Mouse (Mus musculus) heart, embryonic 16.5 days (tissue): ENCODE results near the gene Prss53. TPM values are rescaled to one million over a fixed set of nuclear protein-coding genes. Genes with fewer than 3 reads are reported as not detected.

Source experiments
- ATAC-seq: fragments of 200-750 bp; cut with Nextera tagmentation; replicated peaks from 2 replicates; pipeline ENCODE4 v1.8.0; 2017; ENCODE audit warnings: moderate number of reproducible peaks; ENCODE audit not compliant: insufficient read depth, low FRiP score; ENCODE audit errors: extremely low read depth
- H3K27ac ChIP-seq: fragments of 300-500 bp; sonication (generic); 2 replicates; pipeline ENCODE4 v1.5.1; 2014; ENCODE audit warnings: mild to moderate bottlenecking, low read length, control low read depth, moderate library complexity
- H3K27me3 ChIP-seq: fragments of 300-500 bp; sonication (generic); 2 replicates; pipeline ENCODE4 v1.6.1; 2014; ENCODE audit warnings: low read length, mixed read lengths; ENCODE audit not compliant: control insufficient read depth, insufficient read depth
- H3K36me3 ChIP-seq: fragments of 300-500 bp; sonication (generic); 2 replicates; pipeline ENCODE4 v1.6.1; 2014; ENCODE audit not compliant: control insufficient read depth, insufficient read depth
- H3K4me1 ChIP-seq: fragments of 300-500 bp; sonication (generic); 2 replicates; pipeline ENCODE4 v1.6.1; 2014; ENCODE audit warnings: low read length, mixed read lengths; ENCODE audit not compliant: control insufficient read depth, insufficient read depth
- H3K4me2 ChIP-seq: fragments of 300-500 bp; sonication (generic); 2 replicates; pipeline ENCODE4 v1.6.1; 2014; ENCODE audit warnings: low read depth, mild to moderate bottlenecking, control low read depth, low read length
- H3K4me3 ChIP-seq: fragments of 300-500 bp; sonication (generic); 2 replicates; pipeline ENCODE4 v1.5.1; 2014; ENCODE audit warnings: mild to moderate bottlenecking, control low read depth, low read length
- H3K9ac ChIP-seq: fragments of 300-500 bp; sonication (generic); 2 replicates; pipeline ENCODE4 v1.6.1; 2014; ENCODE audit warnings: low read length, control low read depth
- H3K9me3 ChIP-seq: fragments of 300-500 bp; sonication (generic); replicated peaks from 2 replicates; pipeline ENCODE4 v1.6.1; 2016; ENCODE audit warnings: low read length; ENCODE audit not compliant: control insufficient read depth
- WGBS: fragments of 180-500 bp; shearing (Covaris S2); extraction: QIAGEN DNeasy Blood & Tissue Kit; methylation state at CpG from one replicate; pipeline ENCODE4 v1.1.7; 2014; 5-methylcytosine and 5-hydroxymethylcytosine counted together
- polyA plus RNA-seq: library from polyadenylated mRNA; unstranded; fragments of >200 nt; fragmentation: Nextera tagmentation; extraction: Ambion mirVana; gene quantifications from 2 replicates; pipeline ENCODE4 v1.2.1, GENCODE M21; 2015

The Prss53 gene
- polyA plus RNA-seq, 1 experiment from 2014 or later = 1.8 TPM

- WGBS = 75% methylated on average over 8 of the region's 8 CpGs
- Histone ChIP-seq H3K4me1 (peaks cover 11% of the 10 kb centered on the region), H3K36me3 (peaks cover 38% of the 10 kb centered on the region), H3K27me3 (no peaks in the 10 kb centered on the region), H3K9me3 (no peaks in the 10 kb centered on the region), H3K9ac (no peak overlapping the region), H3K4me2 (no peak overlapping the region), H3K27ac (no peak overlapping the region), H3K4me3 (no peak overlapping the region)
- ATAC-seq = no peak
Observed at GRCm38 (mm10) chr7:127887191-127887590, 3.6 kb downstream of the Prss53 start.

GRCm38 (mm10) chr7:127886551-127886950 lies 4.2 kb downstream of the Prss53 start:
- H3K4me1 ChIP-seq = peaks cover 11% of the 10 kb centered on the region
- no peaks in the 10 kb centered on the region for H3K9me3 ChIP-seq
- no peak overlapping the region for H3K4me2 ChIP-seq
- no peak overlapping the region for H3K27ac ChIP-seq
- no peak overlapping the region for H3K9ac ChIP-seq
- no peaks in the 10 kb centered on the region for H3K27me3 ChIP-seq
- no peak for ATAC-seq
- H3K4me3 ChIP-seq = no peak overlapping the region
- H3K36me3 ChIP-seq = peaks cover 44% of the 10 kb centered on the region
- 84% methylated on average over 6 of the region's 6 CpGs for WGBS

- H3K27ac ChIP-seq = no peak overlapping the region
- H3K9me3 ChIP-seq = no peaks in the 10 kb centered on the region
- ATAC-seq = 0 out of 2 replicates have a peak, but pooled peaks have one; percentile 38
- no peak overlapping the region for H3K4me2 ChIP-seq
- H3K9ac ChIP-seq = no peak overlapping the region
- peaks cover 50% of the 10 kb centered on the region for H3K36me3 ChIP-seq
- WGBS = 55% methylated on average over 6 of the region's 6 CpGs
- peaks cover 11% of the 10 kb centered on the region for H3K4me1 ChIP-seq
- H3K27me3 ChIP-seq = no peaks in the 10 kb centered on the region
- no peak overlapping the region for H3K4me3 ChIP-seq
Observed at GRCm38 (mm10) chr7:127885951-127886350, 4.8 kb downstream of the Prss53 start.

GRCm38 (mm10) chr7:127880431-127880830 lies 10.3 kb downstream of the Prss53 start:
- Histone ChIP-seq H3K27me3 (no peaks in the 10 kb centered on the region), H3K4me3 (no peak overlapping the region), H3K4me1 (peaks cover 15% of the 10 kb centered on the region), H3K27ac (no peak overlapping the region), H3K9me3 (no peaks in the 10 kb centered on the region), H3K36me3 (peaks cover 62% of the 10 kb centered on the region), H3K9ac (no peak overlapping the region), H3K4me2 (no peak overlapping the region)
- no peak for ATAC-seq
- 72% methylated on average over 12 of the region's 12 CpGs for WGBS

- no peak overlapping the region for H3K27ac ChIP-seq
- H3K27me3 ChIP-seq = no peaks in the 10 kb centered on the region
- peaks cover 54% of the 10 kb centered on the region for H3K36me3 ChIP-seq
- H3K9ac ChIP-seq = no peak overlapping the region
- no peak overlapping the region for H3K4me2 ChIP-seq
- ATAC-seq = no peak
- H3K4me3 ChIP-seq = no peak overlapping the region
- H3K9me3 ChIP-seq = no peaks in the 10 kb centered on the region
- WGBS = 93% methylated on average over 9 of the region's 9 CpGs
- peaks cover 23% of the 10 kb centered on the region for H3K4me1 ChIP-seq
Observed at GRCm38 (mm10) chr7:127879301-127879700, 11.5 kb downstream of the Prss53 start.

- Histone ChIP-seq H3K4me1 (peaks cover 16% of the 10 kb centered on the region), H3K36me3 (peaks cover 32% of the 10 kb centered on the region), H3K4me2 (peak within 1 kb of the TSS; percentile 76), H3K27me3 (no peaks in the 10 kb centered on the region), H3K9ac (peak within 1 kb of the TSS; percentile 96), H3K4me3 (peak within 1 kb of the TSS; percentile 88), H3K9me3 (no peaks in the 10 kb centered on the region), H3K27ac (peak within 1 kb of the TSS; percentile 98)
- under 1% methylated on average over 60 of the region's 60 CpGs for WGBS
- peak; percentile 62 for ATAC-seq
Observed at GRCm38 (mm10) chr7:127876467-127877348, 14.1 kb downstream of the Prss53 start, which contains the start of gene Zfp668. Gene Zfp668, minus strand, starts transcription at chr7:127876828.

GRCm38 (mm10) chr7:127876041-127876466 lies 14.7 kb downstream of the Prss53 start, which contains the start of gene Zfp646:
Gene Zfp646, plus strand, starts transcription at chr7:127876221.
- H3K27ac ChIP-seq = peak within 1 kb of the TSS; percentile 98
- H3K27me3 ChIP-seq = no peaks in the 10 kb centered on the region
- H3K4me2 ChIP-seq = peak within 1 kb of the TSS; percentile 89
- H3K9ac ChIP-seq = peak within 1 kb of the TSS; percentile 96
- peak within 1 kb of the TSS; percentile 88 for H3K4me3 ChIP-seq
- H3K4me1 ChIP-seq = peaks cover 16% of the 10 kb centered on the region
- no peaks in the 10 kb centered on the region for H3K9me3 ChIP-seq
- WGBS = under 1% methylated on average over 41 of the region's 41 CpGs
- peaks cover 25% of the 10 kb centered on the region for H3K36me3 ChIP-seq
- peak; percentile 89 for ATAC-seq

GRCm38 (mm10) chr7:127875627-127876001 lies 15.2 kb downstream of the Prss53 start:
- Histone ChIP-seq H3K9ac (peak overlapping the region; percentile 96), H3K27ac (peak overlapping the region; percentile 98), H3K9me3 (no peaks in the 10 kb centered on the region), H3K36me3 (peaks cover 23% of the 10 kb centered on the region), H3K4me3 (peak overlapping the region; percentile 88), H3K4me1 (peaks cover 16% of the 10 kb centered on the region), H3K4me2 (peak overlapping the region; percentile 89), H3K27me3 (no peaks in the 10 kb centered on the region)
- WGBS = under 1% methylated on average over 43 of the region's 43 CpGs
- peak; percentile 89 for ATAC-seq
